Mouse (Mus musculus) thymus, postnatal 0 days (tissue): ENCODE measurements at regions not wholly inside any gene's neighbourhood (a gene's known extent, or its start where the extent isn't known, plus 50 kb on each side); places are given as distances from the start of the nearest gene placed in this dataset.

ENCODE experiments used
- DNase-seq: peaks from one replicate; pipeline ENCODE4 v3.0.0-alpha.2; 2015; ENCODE audit warnings: low spot score

DNA sequence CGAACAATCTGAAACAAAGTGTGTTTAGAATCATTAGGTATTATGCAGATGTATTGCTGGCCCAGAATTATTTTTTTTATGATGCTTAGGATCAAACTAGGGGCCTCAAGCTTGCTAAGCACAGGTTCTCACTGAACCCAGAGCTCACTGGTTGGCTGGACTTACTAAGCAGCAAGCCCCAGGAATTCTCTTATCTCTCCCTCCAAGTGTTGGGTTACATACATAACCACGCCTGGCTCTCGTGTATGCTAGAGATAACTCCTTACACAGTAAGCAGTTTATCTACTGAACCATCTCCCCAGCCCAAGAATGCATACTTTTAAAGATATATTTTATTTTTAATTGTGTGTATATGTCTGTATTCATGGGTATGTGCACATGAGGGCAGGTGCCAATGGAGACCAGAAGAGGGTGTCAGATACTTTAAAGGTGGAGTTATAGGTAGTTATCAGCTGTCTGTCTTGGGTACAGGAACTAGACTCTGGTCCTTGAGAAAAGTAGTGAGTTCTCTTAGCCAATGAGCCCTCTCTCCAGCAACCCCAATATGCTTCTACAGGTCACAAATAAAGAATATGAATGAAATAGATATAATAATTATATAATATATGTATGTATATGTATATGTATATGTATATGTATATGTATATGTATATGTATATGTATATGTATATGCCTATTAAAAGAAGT is 86.0 kb upstream of the Xpo1 start:
- no peak for DNase-seq

- DNase-seq = no peak
Measured at GRCm38 (mm10) chr11:23170813-23171212, 85.0 kb upstream of the Xpo1 start.

- DNase-seq = no peak
Measured at GRCm38 (mm10) chr11:23171760-23172159, 84.1 kb upstream of the Xpo1 start.

DNA sequence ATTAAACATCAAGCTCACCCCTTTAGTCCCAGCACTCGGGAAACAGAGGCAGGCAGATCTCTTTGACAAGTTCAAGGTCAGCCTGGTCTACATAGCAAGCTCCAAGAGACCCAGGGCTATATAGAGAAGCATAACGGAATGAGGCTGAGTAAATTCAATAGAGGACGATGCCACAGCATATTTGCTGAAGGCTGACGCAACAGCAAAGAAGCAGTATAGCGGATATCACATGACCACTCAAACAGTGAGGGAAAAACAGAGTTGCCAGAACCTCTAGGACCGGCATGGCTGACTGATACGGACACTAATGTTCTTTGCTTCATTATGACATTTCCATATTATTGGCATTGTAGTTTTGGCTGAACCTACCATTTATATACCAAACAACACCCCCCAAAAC is 74.2 kb upstream of the Xpo1 start:
- DNase-seq = no peak

DNA sequence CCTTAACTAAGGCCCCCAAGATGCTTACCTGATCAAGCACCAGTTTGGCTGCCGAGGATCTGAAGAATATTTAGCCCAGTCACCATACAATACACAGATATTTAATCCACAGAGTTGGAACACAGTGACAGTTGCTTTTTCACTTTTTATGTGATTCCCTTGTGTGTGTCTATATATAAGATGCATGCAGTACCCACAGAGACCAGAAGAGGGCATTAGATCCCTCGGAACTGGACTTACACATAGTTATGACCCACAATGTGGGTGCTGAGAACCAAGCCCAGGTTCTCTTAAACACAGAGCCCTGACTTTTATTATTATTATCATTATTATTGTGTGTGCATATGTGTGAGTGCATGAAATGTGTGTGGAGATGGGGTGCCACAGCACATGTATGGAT is 70.6 kb upstream of the Xpo1 start:
- DNase-seq = no peak

GRCm38 (mm10) chr11:23201701-23202449 is 54.0 kb upstream of the Xpo1 start:
- no peak for DNase-seq

GRCm38 (mm10) chr11:23203566-23203965 is 52.3 kb upstream of the Xpo1 start:
- no peak for DNase-seq

- DNase-seq = no peak
Measured at GRCm38 (mm10) chr11:23204041-23204440, 51.8 kb upstream of the Xpo1 start.
